Mouse (Mus musculus) heart, adult 2 months (tissue): Measurements from ENCODE around the gene Mpzl2. TPM values are rescaled to one million over a fixed set of nuclear protein-coding genes. Genes with fewer than 3 reads are reported as not detected.

Source experiments
- DNase-seq, 2 experiments: peaks; one replicate each; pipeline ENCODE4 v3.0.0; 2021
- H3K27ac ChIP-seq: fragments of 200-600 bp; 2 replicates; pipeline ENCODE4 v1.8.1; 2022
- H3K27me3 ChIP-seq: fragments of 200-500 bp; 2 replicates; pipeline ENCODE4 v1.6.1; 2012; ENCODE audit warnings: mild to moderate bottlenecking, low read length, inconsistent platforms, mixed read lengths; ENCODE audit not compliant: control insufficient read depth, insufficient read depth
- H3K36me3 ChIP-seq: fragments of 200-500 bp; 2 replicates; pipeline ENCODE4 v1.6.1; 2012; ENCODE audit warnings: low read length, inconsistent platforms; ENCODE audit not compliant: control insufficient read depth, insufficient read depth
- H3K4me1 ChIP-seq: fragments of 200-500 bp; 2 replicates; pipeline ENCODE4 v1.6.1; 2011; ENCODE audit warnings: low read length; ENCODE audit not compliant: control insufficient read depth, insufficient read depth
- H3K4me3 ChIP-seq: fragments of 200-600 bp; 2 replicates; pipeline ENCODE4 v1.8.1; 2022
- H3K79me2 ChIP-seq: fragments of 200-500 bp; replicated peaks from 2 replicates; pipeline ENCODE4 v1.6.1; 2012; ENCODE audit warnings: mild to moderate bottlenecking, inconsistent platforms, low read length, moderate library complexity, mixed read lengths; ENCODE audit not compliant: control insufficient read depth, insufficient read depth
- H3K9ac ChIP-seq: fragments of 200-500 bp; 2 replicates; pipeline ENCODE4 v1.6.1; 2012; ENCODE audit warnings: low read depth, mild to moderate bottlenecking, control low read depth, inconsistent platforms, low read length, mixed read lengths
- CTCF ChIP-seq: fragments of 200-600 bp; IDR thresholded peaks from 2 replicates; pipeline ENCODE4 v1.8.1; 2022; ENCODE audit warnings: antibody characterized with exemption, mild to moderate bottlenecking, moderate library complexity
- EP300 ChIP-seq: fragments of 200-500 bp; IDR thresholded peaks from 2 replicates; pipeline ENCODE4 v1.6.1; 2011; ENCODE audit warnings: low read depth, low read length, control low read depth; ENCODE audit not compliant: insufficient read depth
- POLR2A ChIP-seq: fragments of 200-500 bp; IDR thresholded peaks from 2 replicates; pipeline ENCODE4 v1.6.1; 2011; ENCODE audit warnings: mild to moderate bottlenecking, low read depth, low read length, control low read depth; ENCODE audit not compliant: insufficient read depth
- WGBS: fragments of 180-500 bp; shearing (Covaris S2); methylation state at CpG from one replicate; pipeline ENCODE4 v1.1.7; 2018; 5-methylcytosine and 5-hydroxymethylcytosine counted together
- intact Hi-C: fragments of 180-260 bp; cut with DNase I; formaldehyde crosslinking; loops from one replicate; pipeline ENCODE4 v1.15.1; 2025
- polyA plus RNA-seq: library from polyadenylated mRNA; depleted of rRNA; stranded (reverse); fragments of >200 nt; gene quantifications from 2 replicates; pipeline ENCODE4 v1.2.3, GENCODE M21; 2012
- total RNA-seq, 2 experiments: library from RNA; stranded (reverse); gene quantifications; 2 replicates each; pipeline ENCODE4 v1.2.3; 2021

The Mpzl2 gene
- total and polyA plus RNA-seq, 3 experiments = 0.77 to 1.6 (median 1.2) TPM

DNA sequence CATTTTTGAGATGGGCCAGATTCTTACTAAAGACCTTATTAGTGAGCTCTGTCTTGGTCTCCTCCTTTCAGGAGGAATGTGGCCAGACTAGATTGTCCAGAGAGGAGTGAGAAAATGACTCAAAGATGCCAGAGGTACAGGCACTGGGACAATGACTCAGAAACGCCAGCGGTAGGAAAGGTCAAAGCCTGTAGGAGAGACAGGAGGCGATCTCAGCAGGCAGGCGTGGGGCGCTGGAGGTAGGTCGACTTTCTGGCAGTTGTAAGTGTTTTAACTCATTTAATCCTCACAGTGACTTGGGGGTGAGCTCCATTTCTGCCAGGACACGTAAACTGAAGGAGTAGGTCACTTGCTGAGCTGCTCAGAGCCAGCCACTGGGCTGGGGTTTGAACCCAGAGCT is 20.6 kb downstream of the Mpzl2 start:
- intact Hi-C loops = no loop called here
- H3K27ac ChIP-seq = no peak overlapping the region
- TF ChIP-seq CTCF (no peak), EP300 (no peak), POLR2A (no peak)
- H3K4me1 ChIP-seq = no peaks in the 10 kb centered on the region
- H3K4me3 ChIP-seq = no peak overlapping the region
- DNase-seq = no peak
- H3K36me3 ChIP-seq = no peaks in the 10 kb centered on the region
- no peaks in the 10 kb centered on the region for H3K79me2 ChIP-seq
- 36% methylated on average over 7 of the region's 7 CpGs for WGBS
- H3K9ac ChIP-seq = no peak overlapping the region
- H3K27me3 ChIP-seq = no peaks in the 10 kb centered on the region

DNA sequence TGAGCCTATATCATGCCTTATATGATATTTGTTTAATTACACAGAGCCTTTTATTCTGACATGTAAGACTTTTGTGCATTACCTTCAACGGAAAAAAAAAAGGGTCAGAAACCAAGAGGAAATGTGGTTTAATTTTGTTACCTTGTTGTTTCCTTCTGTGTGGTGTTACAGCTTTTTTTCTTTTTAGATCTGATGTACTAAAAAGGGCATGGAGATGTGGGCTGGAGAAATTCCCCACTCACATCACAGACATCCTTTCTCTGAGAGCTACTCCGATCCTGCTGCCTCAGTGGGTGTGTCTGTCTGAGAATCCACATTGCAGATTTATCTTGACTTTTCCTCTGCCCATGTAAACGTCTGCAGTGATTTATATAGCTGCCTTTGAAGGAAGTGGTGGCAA is 23.1 kb downstream of the Mpzl2 start:
- Histone ChIP-seq H3K36me3 (no peaks in the 10 kb centered on the region), H3K27me3 (no peaks in the 10 kb centered on the region), H3K4me1 (no peaks in the 10 kb centered on the region), H3K79me2 (no peaks in the 10 kb centered on the region), H3K4me3 (no peak overlapping the region), H3K9ac (no peak overlapping the region), H3K27ac (no peak overlapping the region)
- 53% methylated on average over 3 of the region's 3 CpGs for WGBS
- TF ChIP-seq POLR2A (no peak), CTCF (no peak), EP300 (no peak)
- no peak for DNase-seq
- intact Hi-C loops = no loop called here

DNA sequence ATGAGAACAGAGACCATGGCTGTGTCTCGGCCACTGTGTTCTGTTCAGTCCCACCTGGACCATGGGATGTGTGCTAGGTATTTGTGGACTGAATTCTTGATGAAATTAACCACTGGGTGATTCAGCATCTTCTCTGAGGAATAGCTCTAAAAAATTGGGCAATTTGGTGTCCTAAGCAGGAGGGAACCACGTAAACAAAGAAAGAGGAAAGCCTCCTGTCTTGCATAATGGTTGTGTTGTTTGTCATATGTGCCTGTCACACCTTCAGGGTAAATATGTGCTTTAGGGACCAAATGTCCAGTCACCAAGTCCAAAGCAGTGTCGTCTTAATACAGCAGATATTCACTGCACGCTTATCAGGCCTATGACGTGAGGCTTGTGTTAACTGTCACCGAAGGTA is 24.8 kb downstream of the Mpzl2 start:
- WGBS = 83% methylated on average over 6 of the region's 6 CpGs
- H3K27ac ChIP-seq = no peak overlapping the region
- H3K36me3 ChIP-seq = no peaks in the 10 kb centered on the region
- DNase-seq = no peak
- H3K4me1 ChIP-seq = no peaks in the 10 kb centered on the region
- no peaks in the 10 kb centered on the region for H3K27me3 ChIP-seq
- intact Hi-C loops = no loop called here
- TF ChIP-seq CTCF (no peak), POLR2A (no peak), EP300 (no peak)
- H3K4me3 ChIP-seq = no peak overlapping the region
- no peak overlapping the region for H3K9ac ChIP-seq
- no peaks in the 10 kb centered on the region for H3K79me2 ChIP-seq

- Histone ChIP-seq H3K4me3 (no peak overlapping the region), H3K36me3 (no peaks in the 10 kb centered on the region), H3K27ac (no peak overlapping the region), H3K9ac (no peak overlapping the region), H3K27me3 (no peaks in the 10 kb centered on the region), H3K4me1 (no peaks in the 10 kb centered on the region), H3K79me2 (no peaks in the 10 kb centered on the region)
- no peak for TF ChIP-seq CTCF
- TF ChIP-seq EP300 = no peak
- no peak for TF ChIP-seq POLR2A
- no peak for DNase-seq
- intact Hi-C loops = no loop called here
- WGBS = 73% methylated on average over 4 of the region's 4 CpGs
These were observed 27.1 kb downstream of the Mpzl2 start for GRCm38 (mm10) chr9:45066735-45067134.

DNA sequence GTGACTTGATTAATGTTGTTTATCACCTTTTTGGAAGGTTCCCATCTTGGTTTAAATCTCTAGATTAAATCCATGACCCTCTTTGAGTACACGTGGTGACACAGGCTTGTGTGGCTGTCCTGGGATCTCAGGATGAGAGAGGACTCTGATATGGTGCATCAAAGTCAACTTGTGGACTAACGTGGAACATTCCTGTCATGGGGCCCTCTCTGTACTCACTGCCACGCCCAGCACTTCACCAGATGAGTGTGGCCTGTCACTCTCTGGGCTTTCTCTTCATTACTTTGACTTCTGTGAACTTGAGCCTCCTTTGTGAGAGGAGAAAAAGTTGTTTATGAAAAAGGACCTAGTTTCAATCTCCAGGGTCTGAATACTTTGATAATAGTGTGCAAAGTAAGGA is 32.2 kb downstream of the Mpzl2 start:
- TF ChIP-seq EP300 (no peak), CTCF (no peak), POLR2A (no peak)
- Histone ChIP-seq H3K27me3 (no peaks in the 10 kb centered on the region), H3K4me1 (no peaks in the 10 kb centered on the region), H3K36me3 (no peaks in the 10 kb centered on the region), H3K79me2 (no peaks in the 10 kb centered on the region), H3K27ac (no peak overlapping the region), H3K4me3 (no peak overlapping the region), H3K9ac (no peak overlapping the region)
- DNase-seq = no peak
- WGBS = 43% methylated on average over 3 of the region's 3 CpGs
- intact Hi-C loops = no loop called here

GRCm38 (mm10) chr9:45077859-45078258 is 38.3 kb downstream of the Mpzl2 start:
- no peak for DNase-seq
- Histone ChIP-seq H3K36me3 (no peaks in the 10 kb centered on the region), H3K27ac (no peak overlapping the region), H3K4me3 (no peak overlapping the region), H3K27me3 (peaks cover 3% of the 10 kb centered on the region; the same call in 1 of the 2 replicates), H3K4me1 (no peaks in the 10 kb centered on the region), H3K9ac (no peak overlapping the region), H3K79me2 (no peaks in the 10 kb centered on the region)
- 55% methylated on average over 3 of the region's 3 CpGs for WGBS
- TF ChIP-seq POLR2A (no peak), CTCF (no peak), EP300 (no peak)
- intact Hi-C loops = loop anchor here (5.0 kb wide), 1 partner anchor 844 kb away; no protein-coding TSS in a partner anchor

DNA sequence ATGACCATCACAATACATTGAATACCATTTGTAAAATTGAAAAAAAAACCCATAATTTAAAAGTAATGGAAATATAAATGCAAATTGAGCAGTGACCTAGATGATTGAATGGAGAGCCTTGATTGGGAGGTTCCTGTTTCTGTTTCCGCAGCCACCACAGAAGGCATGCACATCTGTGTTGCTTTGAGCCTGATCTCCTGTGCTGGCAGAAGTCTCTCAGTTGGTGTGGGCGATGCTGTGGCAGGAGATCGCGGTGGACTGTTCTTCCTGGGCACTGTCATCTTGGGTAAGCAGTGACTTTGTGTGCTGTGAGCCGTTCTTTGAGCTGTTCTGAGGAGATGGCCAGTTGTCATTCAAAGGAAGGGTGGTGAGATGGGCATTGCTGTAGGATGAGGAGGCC is 39.4 kb downstream of the Mpzl2 start, which contains the start of gene Jaml:
Jaml (plus strand) TSS at position 173 of the 400 bp plus-strand sequence.
- DNase-seq = peak in 1 of 2 experiments; percentile 18
- H3K27ac ChIP-seq = no peak within 1 kb of the TSS
- H3K27me3 ChIP-seq = peaks cover 3% of the 10 kb centered on the region; the same call in 1 of the 2 replicates
- intact Hi-C loops = loop anchor here (5.0 kb wide), 1 partner anchor 843 kb away; no protein-coding TSS in a partner anchor
- H3K36me3 ChIP-seq = no peaks in the 10 kb centered on the region
- no peaks in the 10 kb centered on the region for H3K4me1 ChIP-seq
- TF ChIP-seq EP300 (no peak), POLR2A (no peak)
- no peaks in the 10 kb centered on the region for H3K79me2 ChIP-seq
- H3K4me3 ChIP-seq = no peak within 1 kb of the TSS
- 75% methylated on average over 5 of the region's 5 CpGs for WGBS
- H3K9ac ChIP-seq = no peak within 1 kb of the TSS
